Mouse (Mus musculus): ENCODE measurements around the gene Adgrf3. TPM values are rescaled to one million over a fixed set of nuclear protein-coding genes. Genes with fewer than 3 reads are reported as not detected.
A peak's percentile ranks its signal among the peaks of the same experiment; 100 is the strongest.

The Adgrf3 gene
- polyA plus RNA-seq, 1 experiment from 2014 or later = 0.33 TPM

DNA sequence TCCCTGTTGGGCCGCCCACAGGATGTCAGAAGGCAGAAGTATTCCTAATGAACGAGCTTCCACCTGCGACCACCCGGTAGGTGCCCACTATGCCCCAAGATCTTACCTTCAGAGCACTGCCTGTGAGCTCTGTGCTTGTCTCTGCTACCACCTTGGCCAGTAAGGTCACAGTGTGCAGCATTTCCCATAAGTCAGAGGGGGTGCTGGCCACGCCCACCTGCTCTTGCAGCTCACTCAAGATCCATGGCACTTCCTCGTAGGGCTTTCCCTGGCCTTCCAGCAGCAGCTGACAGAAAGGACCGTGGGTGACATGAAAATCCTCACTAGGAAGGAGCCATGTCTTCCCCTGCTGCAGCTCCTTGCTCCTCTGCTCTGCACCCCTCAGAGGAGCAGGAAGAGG is 7.3 kb downstream of the Adgrf3 start:
- Histone ChIP-seq H3K4me2 (no peak overlapping the region), H3K27me3 (replicated peaks) (no peaks in the 10 kb centered on the region), H3K9ac (no peak overlapping the region), H3K4me1 (peaks cover 5% of the 10 kb centered on the region; the same call in 1 of the 2 replicates), H3K36me3 (no peaks in the 10 kb centered on the region), H3K9me3 (no peaks in the 10 kb centered on the region), H3K4me3 (replicated peaks) (no peak overlapping the region), H3K27ac (no peak overlapping the region)
- 66% methylated on average over 7 of the region's 7 CpGs for WGBS
- no peak for ATAC-seq (ENCODE audit: insufficient read depth, low FRiP score, low read depth)

GRCm38 (mm10) chr5:30195340-30195739 is 10.2 kb downstream of the Adgrf3 start:
- H3K9ac ChIP-seq = no peak overlapping the region

DNA sequence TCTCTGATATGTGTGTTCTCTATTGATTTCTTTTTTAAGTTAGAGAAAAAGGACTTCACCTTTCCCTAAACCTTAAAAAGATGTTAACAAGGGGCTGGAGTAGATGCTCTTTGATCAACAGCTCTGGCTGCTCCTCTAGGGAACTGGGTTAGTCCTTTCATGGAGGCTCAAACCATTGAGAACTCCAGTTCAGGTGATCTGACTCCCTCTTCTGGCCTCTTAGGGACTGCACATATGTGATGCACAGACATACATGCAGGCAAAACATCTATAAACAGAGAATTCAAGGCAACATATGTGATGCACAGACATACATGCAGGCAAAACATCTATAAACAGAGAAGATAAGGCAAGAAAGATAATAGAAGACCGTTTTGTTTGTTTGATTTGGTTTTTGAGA is 13.1 kb downstream of the Adgrf3 start:
- no peaks in the 10 kb centered on the region for H3K27me3 ChIP-seq (replicated peaks)
- H3K36me3 ChIP-seq = 0 out of 2 replicates have a peak, but pooled peaks cover 3% of the 10 kb centered on the region
- no peak overlapping the region for H3K4me2 ChIP-seq
- H3K4me3 ChIP-seq (replicated peaks) = no peak overlapping the region
- no peaks in the 10 kb centered on the region for H3K4me1 ChIP-seq
- no peak for ATAC-seq (ENCODE audit: insufficient read depth, low FRiP score, low read depth)
- H3K9ac ChIP-seq = no peak overlapping the region
- H3K9me3 ChIP-seq = no peaks in the 10 kb centered on the region
- WGBS = 72% methylated on average over 1 of the region's 1 CpGs
- H3K27ac ChIP-seq = no peak overlapping the region

More at GRCm38 (mm10) chr5:30195340-30195739, 10.2 kb downstream of the Adgrf3 start:
- no peak overlapping the region for H3K4me3 ChIP-seq (replicated peaks)
- H3K9me3 ChIP-seq = no peaks in the 10 kb centered on the region
- H3K36me3 ChIP-seq = no peaks in the 10 kb centered on the region
- H3K27me3 ChIP-seq (replicated peaks) = no peaks in the 10 kb centered on the region
- WGBS = 71% methylated on average over 5 of the region's 5 CpGs
- no peak overlapping the region for H3K27ac ChIP-seq
- H3K4me2 ChIP-seq = no peak overlapping the region
- H3K4me1 ChIP-seq = no peaks in the 10 kb centered on the region
- no peak for ATAC-seq (ENCODE audit: insufficient read depth, low FRiP score, low read depth)

GRCm38 (mm10) chr5:30187687-30188485 is 17.6 kb downstream of the Adgrf3 start:
- no peaks in the 10 kb centered on the region for H3K9me3 ChIP-seq
- H3K27me3 ChIP-seq (replicated peaks) = no peaks in the 10 kb centered on the region
- H3K4me3 ChIP-seq (replicated peaks) = no peak overlapping the region
- H3K4me1 ChIP-seq = no peaks in the 10 kb centered on the region
- peaks cover 20% of the 10 kb centered on the region for H3K36me3 ChIP-seq
- 89% methylated on average over 12 of the region's 12 CpGs for WGBS
- H3K9ac ChIP-seq = no peak overlapping the region
- ATAC-seq (ENCODE audit: insufficient read depth, low FRiP score, low read depth) = no peak
- H3K4me2 ChIP-seq = no peak overlapping the region
- H3K27ac ChIP-seq = no peak overlapping the region

GRCm38 (mm10) chr5:30175811-30176210 is 29.7 kb downstream of the Adgrf3 start:
- H3K4me2 ChIP-seq = no peak overlapping the region
- peaks cover 19% of the 10 kb centered on the region for H3K36me3 ChIP-seq
- no peaks in the 10 kb centered on the region for H3K9me3 ChIP-seq
- no peaks in the 10 kb centered on the region for H3K27me3 ChIP-seq (replicated peaks)
- no peak for ATAC-seq (ENCODE audit: insufficient read depth, low FRiP score, low read depth)
- WGBS = 52% methylated on average over 4 of the region's 4 CpGs
- no peak overlapping the region for H3K4me3 ChIP-seq (replicated peaks)
- H3K27ac ChIP-seq = no peak overlapping the region
- H3K4me1 ChIP-seq = no peaks in the 10 kb centered on the region
- H3K9ac ChIP-seq = no peak overlapping the region

- no peak overlapping the region for H3K4me3 ChIP-seq (replicated peaks)
- H3K4me2 ChIP-seq = no peak overlapping the region
- H3K4me1 ChIP-seq = no peaks in the 10 kb centered on the region
- H3K9ac ChIP-seq = no peak overlapping the region
- H3K9me3 ChIP-seq = no peaks in the 10 kb centered on the region
- no peaks in the 10 kb centered on the region for H3K27me3 ChIP-seq (replicated peaks)
- H3K36me3 ChIP-seq = peaks cover 15% of the 10 kb centered on the region
- H3K27ac ChIP-seq = peak overlapping the region; percentile 26; the same call in 1 of the 2 replicates
- no peak for ATAC-seq (ENCODE audit: insufficient read depth, low FRiP score, low read depth)
- 50% methylated on average over 20 of the region's 20 CpGs for WGBS
Observed at GRCm38 (mm10) chr5:30172931-30173692, 32.4 kb downstream of the Adgrf3 start.

- H3K4me3 ChIP-seq (replicated peaks) = no peak overlapping the region
- H3K27ac ChIP-seq = no peak overlapping the region
- H3K9ac ChIP-seq = no peak overlapping the region
- no peak for ATAC-seq (ENCODE audit: insufficient read depth, low FRiP score, low read depth)
- H3K4me2 ChIP-seq = no peak overlapping the region
- peaks cover 10% of the 10 kb centered on the region for H3K36me3 ChIP-seq
- no peaks in the 10 kb centered on the region for H3K27me3 ChIP-seq (replicated peaks)
- H3K4me1 ChIP-seq = no peaks in the 10 kb centered on the region
- no peaks in the 10 kb centered on the region for H3K9me3 ChIP-seq
Observed at GRCm38 (mm10) chr5:30172115-30172514, 33.4 kb downstream of the Adgrf3 start.

GRCm38 (mm10) chr5:30170303-30170940 is 35.1 kb downstream of the Adgrf3 start:
- Histone ChIP-seq H3K36me3 (peaks cover 5% of the 10 kb centered on the region; the same call in 1 of the 2 replicates), H3K4me1 (no peaks in the 10 kb centered on the region), H3K9me3 (no peaks in the 10 kb centered on the region), H3K27ac (0 out of 2 replicates have a peak overlapping the region, but pooled peaks have one; percentile 31), H3K9ac (no peak overlapping the region), H3K4me2 (no peak overlapping the region), H3K27me3 (replicated peaks) (no peaks in the 10 kb centered on the region), H3K4me3 (replicated peaks) (no peak overlapping the region)
- WGBS = 70% methylated on average over 5 of the region's 5 CpGs
- no peak for ATAC-seq (ENCODE audit: insufficient read depth, low FRiP score, low read depth)

DNA sequence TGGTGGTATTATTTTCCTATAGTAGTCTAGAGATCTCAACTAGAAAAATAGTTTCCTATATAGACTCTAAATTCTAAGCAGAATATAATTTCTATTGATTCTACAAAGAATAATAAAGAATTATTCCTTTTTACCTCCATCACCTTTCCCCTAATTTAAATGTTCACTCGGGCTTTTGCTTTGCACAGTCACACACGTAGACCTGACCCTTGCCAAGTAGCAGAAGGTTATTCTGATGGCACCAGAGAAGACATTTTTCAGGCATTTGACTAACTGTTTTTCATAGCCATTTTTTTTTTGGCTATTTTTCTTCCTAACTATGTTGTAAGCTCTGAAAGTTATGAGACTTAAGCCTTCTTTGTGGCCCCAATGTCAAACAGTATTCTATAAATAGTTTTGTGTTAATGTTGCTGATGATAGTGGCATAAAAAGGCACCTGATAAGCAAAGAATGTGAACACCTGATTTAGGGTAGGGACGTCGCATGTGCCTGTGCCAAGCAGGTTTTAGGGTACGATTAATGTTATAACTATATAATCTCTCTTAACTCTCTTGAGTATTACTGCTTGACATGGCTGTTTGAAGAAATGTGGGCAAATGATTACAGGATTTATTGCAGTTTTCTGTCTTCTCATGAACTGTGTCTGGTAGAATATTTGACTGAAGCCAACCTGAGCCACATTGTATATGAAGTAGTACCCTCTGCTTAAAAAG is 40.1 kb downstream of the Adgrf3 start:
- Histone ChIP-seq H3K27me3 (replicated peaks) (no peaks in the 10 kb centered on the region), H3K4me3 (replicated peaks) (no peak overlapping the region), H3K9me3 (no peaks in the 10 kb centered on the region), H3K4me2 (no peak overlapping the region), H3K9ac (no peak overlapping the region), H3K36me3 (no peaks in the 10 kb centered on the region), H3K27ac (no peak overlapping the region), H3K4me1 (no peaks in the 10 kb centered on the region)
- no peak for ATAC-seq (ENCODE audit: insufficient read depth, low FRiP score, low read depth)
- WGBS = 73% methylated on average over 5 of the region's 5 CpGs

DNA sequence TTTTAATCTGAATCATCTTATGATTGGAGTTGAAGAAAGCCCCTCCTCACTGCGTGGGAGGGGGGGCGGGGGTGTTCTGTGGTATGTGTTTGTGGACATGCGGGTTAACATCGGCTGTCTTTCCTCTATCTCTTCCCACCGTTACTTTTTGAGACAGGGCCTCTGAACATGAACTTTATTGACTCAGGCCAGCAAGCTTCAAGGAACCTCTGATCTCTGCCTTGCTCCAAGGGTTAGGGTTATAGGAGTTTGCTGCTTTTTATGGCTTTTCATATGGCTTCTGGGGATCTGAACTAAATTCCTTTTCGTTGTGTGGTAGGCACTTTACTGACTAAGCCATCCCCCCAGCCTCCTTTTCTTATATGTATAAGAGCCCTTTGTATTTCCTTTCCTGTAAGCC is 43.2 kb downstream of the Adgrf3 start:
- no peak overlapping the region for H3K9ac ChIP-seq
- no peaks in the 10 kb centered on the region for H3K4me1 ChIP-seq
- no peaks in the 10 kb centered on the region for H3K36me3 ChIP-seq
- no peak overlapping the region for H3K4me3 ChIP-seq (replicated peaks)
- no peaks in the 10 kb centered on the region for H3K27me3 ChIP-seq (replicated peaks)
- no peaks in the 10 kb centered on the region for H3K9me3 ChIP-seq
- no peak overlapping the region for H3K27ac ChIP-seq
- WGBS = 79% methylated on average over 6 of the region's 6 CpGs
- H3K4me2 ChIP-seq = no peak overlapping the region
- ATAC-seq (ENCODE audit: insufficient read depth, low FRiP score, low read depth) = no peak

DNA sequence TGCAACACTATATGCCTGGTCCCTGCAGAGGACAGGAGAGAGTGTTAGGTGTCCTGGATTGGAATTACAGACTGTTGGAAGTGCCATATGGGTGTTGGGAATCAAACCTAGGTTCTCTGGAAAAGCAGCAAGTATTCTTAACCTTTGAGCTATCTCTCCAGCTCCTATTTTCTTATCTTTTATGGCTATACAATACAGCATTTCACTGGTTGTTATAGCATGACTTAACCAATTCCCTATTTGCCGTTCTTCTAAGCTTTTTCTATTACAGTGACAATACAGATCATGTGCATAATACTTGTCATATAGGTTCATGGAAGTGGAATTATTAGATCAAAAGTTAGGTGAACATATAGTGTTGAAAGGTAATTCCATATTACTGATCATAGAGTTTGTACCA is 43.7 kb downstream of the Adgrf3 start:
- no peaks in the 10 kb centered on the region for H3K27me3 ChIP-seq (replicated peaks)
- no peak overlapping the region for H3K4me3 ChIP-seq (replicated peaks)
- H3K4me1 ChIP-seq = peaks cover 4% of the 10 kb centered on the region; the same call in 1 of the 2 replicates
- no peaks in the 10 kb centered on the region for H3K9me3 ChIP-seq
- H3K4me2 ChIP-seq = no peak overlapping the region
- WGBS = 87% methylated on average over 1 of the region's 1 CpGs
- no peak overlapping the region for H3K9ac ChIP-seq
- H3K36me3 ChIP-seq = no peaks in the 10 kb centered on the region
- no peak overlapping the region for H3K27ac ChIP-seq
- ATAC-seq (ENCODE audit: insufficient read depth, low FRiP score, low read depth) = no peak

Data from stomach, embryonic 15.5 days (tissue).